Mouse (Mus musculus) Patski (cell line): ENCODE results near the gene Col9a1. TPM values are rescaled to one million over a fixed set of nuclear protein-coding genes. Genes with fewer than 3 reads are reported as not detected.

Experiments used
- ATAC-seq: fragments of 100-300 bp; one replicate; pipeline ENCODE4 v1.8.0; 2021
- CTCF ChIA-PET: fragments of 350-600 bp; sonication (Branson Sonifier 250); formaldehyde crosslinking; loops from one replicate; lab custom pipeline; 2022; ENCODE audit warnings: inconsistent platforms; lab: Charles Lee
- POLR2A ChIA-PET: fragments of 350-600 bp; sonication (Branson Sonifier 250); formaldehyde crosslinking; loops from one replicate; lab custom pipeline; 2022; ENCODE audit warnings: antibody characterized with exemption, inconsistent platforms; lab: Charles Lee
- DNase-seq: peaks from one replicate; pipeline ENCODE4 v3.0.0-alpha.2; 2011; ENCODE audit warnings: low read depth, low spot score
- H3K27me3 ChIP-seq: fragments of 371-371 bp; one replicate; pipeline ENCODE4 v1.5.1; 2021
- CTCF ChIP-seq: fragments of 100-300 bp; IDR thresholded peaks from one replicate; pipeline ENCODE4 v1.5.1; 2021
- in situ Hi-C: fragments of 300-500 bp; cut with MboI; formaldehyde crosslinking; loops from 3 replicates; pipeline ENCODE4 v1.11.1; 2018; ENCODE audit warnings: low pct_unique_long_range_greater_than_20kb, mixed read lengths
- polyA plus RNA-seq: library from polyadenylated mRNA; unstranded; gene quantifications from one replicate; pipeline ENCODE4 v1.2.3, GENCODE M21; 2021

The Col9a1 gene
- polyA plus RNA-seq, 1 experiment from 2014 or later: not detected

DNA sequence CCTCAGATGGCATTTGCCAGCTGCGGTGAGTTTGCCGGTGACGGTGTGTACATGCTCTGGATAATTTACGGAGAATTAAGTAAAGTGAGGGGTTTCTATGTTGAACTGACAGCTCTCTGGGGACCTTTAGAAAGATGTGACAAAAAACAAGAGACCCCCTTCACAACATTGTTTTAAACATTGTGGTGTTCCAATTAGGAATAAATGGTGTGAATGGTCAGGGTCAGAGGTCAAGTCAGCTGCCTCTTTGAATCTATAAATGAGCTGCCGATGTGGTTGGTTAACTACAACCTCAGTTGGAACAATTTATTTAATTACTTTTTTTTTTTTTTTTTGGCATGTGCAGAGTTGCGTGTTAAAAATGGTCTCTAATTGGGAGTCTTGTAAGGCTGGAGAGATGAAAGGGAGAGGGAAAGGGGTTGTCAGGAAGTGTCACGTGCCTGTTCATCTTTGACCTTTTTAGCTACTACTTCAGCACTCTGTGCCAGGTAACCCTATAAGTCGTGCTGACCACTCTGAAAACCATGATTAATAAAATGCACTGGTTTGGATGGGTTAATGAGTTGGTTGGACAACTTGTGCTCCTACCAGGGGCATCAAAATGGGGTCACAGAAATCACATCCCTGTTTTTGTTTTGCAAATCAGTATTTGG lies 62.8 kb downstream of the Col9a1 start:
- no peak for TF ChIP-seq CTCF
- CTCF ChIA-PET: interaction anchor here (1.0 to 1.4 kb wide), 3 partner anchors 9 to 12 kb away, joined by 3 to 5 read pairs (median 3); no protein-coding TSS in a partner anchor
- peaks cover 32% of the 10 kb centered on the region for H3K27me3 ChIP-seq
- no peak for ATAC-seq
- POLR2A ChIA-PET: no interaction called here
- DNase-seq: no peak
- in situ Hi-C loops: no loop called here

DNA sequence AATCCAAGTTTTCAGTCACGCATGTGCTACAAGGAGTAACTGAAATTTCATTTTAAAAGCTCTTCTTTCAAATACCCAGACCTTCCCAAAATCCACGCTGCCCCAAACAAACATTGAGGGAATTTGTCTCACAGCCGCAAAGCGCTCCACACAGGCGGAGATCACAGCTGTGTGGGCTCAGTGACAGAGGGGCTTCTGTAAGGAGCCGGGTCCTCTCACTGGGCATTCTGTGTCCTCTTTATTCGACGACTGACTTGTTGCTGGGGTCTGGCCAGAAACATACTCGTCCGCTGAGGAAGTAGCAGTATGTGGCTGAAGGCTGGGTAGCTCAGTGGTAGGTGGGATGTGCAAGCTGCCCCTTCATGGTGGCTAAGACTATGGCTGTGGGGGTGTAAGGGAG lies 67.5 kb downstream of the Col9a1 start:
- ATAC-seq: no peak
- POLR2A ChIA-PET: no interaction called here
- DNase-seq: no peak
- TF ChIP-seq CTCF: no peak
- in situ Hi-C loops: loop anchor here (5.0 kb wide), 1 partner anchor 418 kb away; no protein-coding TSS in a partner anchor
- H3K27me3 ChIP-seq: peaks cover 23% of the 10 kb centered on the region
- CTCF ChIA-PET: interaction anchor here (0.7 to 0.8 kb wide), 2 partner anchors 13 to 382 kb away, joined by 3 read pairs; no protein-coding TSS in a partner anchor

DNA sequence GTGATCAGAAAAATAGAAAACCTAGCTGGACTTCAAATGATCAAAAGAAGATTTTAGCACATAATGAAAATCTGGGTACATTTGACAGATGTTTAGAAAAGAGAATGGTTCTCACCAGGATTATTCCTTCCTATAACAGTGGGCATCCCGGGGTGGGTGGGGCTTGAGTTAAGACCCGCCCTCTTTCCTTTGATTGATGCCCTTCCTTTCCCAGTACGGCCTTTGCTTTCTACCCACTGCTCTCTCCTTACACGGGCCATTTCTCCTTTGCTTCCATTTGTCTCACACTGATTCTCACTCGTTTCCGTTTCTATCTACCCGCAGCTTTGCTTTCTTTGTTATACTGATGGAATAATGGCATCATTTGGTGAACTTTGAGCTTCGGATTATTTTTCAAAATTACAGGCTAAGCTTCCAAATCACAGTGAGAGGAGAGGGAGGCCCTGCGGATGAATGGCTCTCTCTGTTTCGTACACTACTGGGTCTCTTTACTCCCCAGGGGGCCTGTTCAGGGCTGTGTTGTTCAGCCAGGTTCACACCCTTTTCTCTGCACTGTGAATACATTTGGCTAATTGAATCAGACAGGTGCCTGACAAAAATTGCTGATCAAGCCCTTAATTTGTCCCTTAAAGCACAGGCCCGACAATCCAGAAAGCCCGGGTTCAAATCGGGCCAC lies 68.4 kb downstream of the Col9a1 start:
- no peak for TF ChIP-seq CTCF
- ATAC-seq: no peak

GRCm38 (mm10) chr1:24248294-24249104 lies 71.1 kb downstream of the Col9a1 start:
- ChIA-PET CTCF (interaction anchor here (1.6 to 1.9 kb wide), 3 partner anchors 13 to 421 kb away, joined by 6 to 8 read pairs (median 7); no protein-coding TSS in a partner anchor), POLR2A (no interaction called here)
- ATAC-seq (peak; percentile 26), DNase-seq (no peak)
- TF ChIP-seq CTCF: no peak
- H3K27me3 ChIP-seq: peaks cover 34% of the 10 kb centered on the region
- in situ Hi-C loops: loop anchor here (5.0 kb wide), 1 partner anchor 421 kb away; no protein-coding TSS in a partner anchor

More for the DNA sequence above, 68.4 kb downstream of the Col9a1 start:
- ChIA-PET POLR2A (no interaction called here), CTCF (no interaction called here)
- peaks cover 26% of the 10 kb centered on the region for H3K27me3 ChIP-seq
- in situ Hi-C loops: loop anchor here (5.0 kb wide), 1 partner anchor 419 kb away; no protein-coding TSS in a partner anchor
- DNase-seq: no peak

DNA sequence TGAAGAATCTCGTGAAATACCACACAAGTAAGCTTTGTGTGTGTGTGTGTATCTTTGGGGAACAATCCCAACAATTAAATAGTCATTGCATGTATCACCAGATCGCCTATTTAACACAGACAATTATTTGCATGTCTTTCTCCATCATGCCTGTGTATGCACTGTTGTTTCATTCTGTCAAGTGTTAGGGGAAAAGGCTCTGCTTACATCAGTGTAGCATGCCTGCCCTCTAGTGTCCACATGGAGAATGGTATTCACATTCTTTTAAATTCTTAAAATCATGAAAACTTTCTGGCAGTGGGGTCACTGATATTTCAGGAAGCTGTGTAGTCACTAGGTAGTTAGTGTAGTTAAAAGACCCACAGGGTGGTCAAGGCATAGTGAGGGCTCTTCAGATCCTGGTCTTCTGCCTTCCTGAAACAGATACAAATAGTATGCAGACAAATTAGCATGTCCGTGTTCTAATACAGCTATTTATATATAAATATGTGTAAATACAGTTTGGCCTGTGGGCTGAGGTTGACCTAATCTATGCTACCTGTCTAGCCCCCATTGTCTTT lies 71.8 kb downstream of the Col9a1 start:
- ChIA-PET CTCF (interaction anchor here (1.6 to 1.9 kb wide), 5 partner anchors 9 to 422 kb away, joined by 5 to 13 read pairs (median 7); no protein-coding TSS in a partner anchor), POLR2A (no interaction called here)
- TF ChIP-seq CTCF: peak; percentile 74
- in situ Hi-C loops: loop anchor here (5.0 kb wide), 1 partner anchor 422 kb away; no protein-coding TSS in a partner anchor
- ATAC-seq: peak; percentile 62
- DNase-seq: peak; percentile 0
- peaks cover 31% of the 10 kb centered on the region for H3K27me3 ChIP-seq

DNA sequence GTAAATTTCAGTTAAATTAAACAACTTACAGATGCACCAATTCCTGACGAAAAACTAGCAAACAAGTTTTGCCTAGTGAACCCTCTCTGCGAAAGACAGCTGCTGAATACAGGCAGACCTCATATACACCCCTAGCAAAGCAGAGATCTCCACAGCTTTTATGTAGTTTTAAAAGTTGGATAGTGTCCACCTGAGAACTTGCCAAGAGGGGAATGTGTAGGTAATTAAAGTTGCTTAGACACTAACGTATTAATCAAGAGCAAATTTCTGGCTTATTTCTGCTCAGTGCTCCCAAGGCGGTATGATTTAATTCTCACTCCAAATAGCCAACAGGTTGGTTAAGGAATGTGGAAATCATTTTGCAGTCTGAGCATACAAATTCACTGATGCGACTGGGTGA lies 80.6 kb downstream of the Col9a1 start:
- DNase-seq (no peak), ATAC-seq (no peak)
- TF ChIP-seq CTCF: no peak
- ChIA-PET POLR2A (no interaction called here), CTCF (no interaction called here)
- in situ Hi-C loops: no loop called here
- peaks cover 50% of the 10 kb centered on the region for H3K27me3 ChIP-seq

- TF ChIP-seq CTCF: no peak
- ATAC-seq (no peak), DNase-seq (no peak)
- ChIA-PET CTCF (interaction anchor here (3.6 kb wide), 1 partner anchor 10 kb away, joined by 13 read pairs; no protein-coding TSS in a partner anchor), POLR2A (no interaction called here)
- in situ Hi-C loops: no loop called here
- H3K27me3 ChIP-seq: peaks cover 62% of the 10 kb centered on the region
These were observed 82.0 kb downstream of the Col9a1 start for GRCm38 (mm10) chr1:24259419-24259818.

- ChIA-PET CTCF (interaction anchor here (3.6 kb wide), 1 partner anchor 11 kb away, joined by 13 read pairs; no protein-coding TSS in a partner anchor), POLR2A (interaction anchor here (0.6 kb wide), 1 partner anchor 45 kb away, joined by 3 read pairs; no protein-coding TSS in a partner anchor)
- peaks cover 64% of the 10 kb centered on the region for H3K27me3 ChIP-seq
- in situ Hi-C loops: no loop called here
- TF ChIP-seq CTCF: no peak
- DNase-seq (no peak), ATAC-seq (no peak)
These were observed 83.8 kb downstream of the Col9a1 start for GRCm38 (mm10) chr1:24261181-24261580.

GRCm38 (mm10) chr1:24267022-24267421 lies 89.6 kb downstream of the Col9a1 start:
- ATAC-seq: no peak
- ChIA-PET CTCF (no interaction called here), POLR2A (no interaction called here)
- in situ Hi-C loops: no loop called here
- no peak for TF ChIP-seq CTCF
- no peak for DNase-seq
- peaks cover 58% of the 10 kb centered on the region for H3K27me3 ChIP-seq

GRCm38 (mm10) chr1:24286360-24286759 lies 109.0 kb downstream of the Col9a1 start:
- TF ChIP-seq CTCF: no peak
- ChIA-PET CTCF (no interaction called here), POLR2A (no interaction called here)
- H3K27me3 ChIP-seq: peaks cover 12% of the 10 kb centered on the region
- DNase-seq (no peak), ATAC-seq (no peak)
- in situ Hi-C loops: no loop called here
